Mouse (Mus musculus): Measurements from ENCODE around the gene Slc4a10. TPM values are rescaled to one million over a fixed set of nuclear protein-coding genes. Genes with fewer than 3 reads are reported as not detected.

Slc4a10 gene
- polyA plus RNA-seq, 1 experiment = not detected

- no peak overlapping the region for H3K27ac ChIP-seq (ENCODE audit: insufficient read depth, low read depth, low read length)
- TF ChIP-seq CTCF (IDR thresholded peaks at IDR 0.05; ENCODE audit: low read depth, low read length) = no peak
- TF ChIP-seq POLR2A (IDR thresholded peaks at IDR 0.05; ENCODE audit: borderline replicate concordance, low read depth, low read length) = no peak
- no peaks in the 10 kb centered on the region for H3K4me1 ChIP-seq (ENCODE audit: control insufficient read depth, insufficient read depth, low read length)
- no peak overlapping the region for H3K4me3 ChIP-seq (ENCODE audit: insufficient read depth, low read length)
Measured at GRCm38 (mm10) chr2:62339222-62339944, 293.1 kb downstream of the Slc4a10 start.

DNA sequence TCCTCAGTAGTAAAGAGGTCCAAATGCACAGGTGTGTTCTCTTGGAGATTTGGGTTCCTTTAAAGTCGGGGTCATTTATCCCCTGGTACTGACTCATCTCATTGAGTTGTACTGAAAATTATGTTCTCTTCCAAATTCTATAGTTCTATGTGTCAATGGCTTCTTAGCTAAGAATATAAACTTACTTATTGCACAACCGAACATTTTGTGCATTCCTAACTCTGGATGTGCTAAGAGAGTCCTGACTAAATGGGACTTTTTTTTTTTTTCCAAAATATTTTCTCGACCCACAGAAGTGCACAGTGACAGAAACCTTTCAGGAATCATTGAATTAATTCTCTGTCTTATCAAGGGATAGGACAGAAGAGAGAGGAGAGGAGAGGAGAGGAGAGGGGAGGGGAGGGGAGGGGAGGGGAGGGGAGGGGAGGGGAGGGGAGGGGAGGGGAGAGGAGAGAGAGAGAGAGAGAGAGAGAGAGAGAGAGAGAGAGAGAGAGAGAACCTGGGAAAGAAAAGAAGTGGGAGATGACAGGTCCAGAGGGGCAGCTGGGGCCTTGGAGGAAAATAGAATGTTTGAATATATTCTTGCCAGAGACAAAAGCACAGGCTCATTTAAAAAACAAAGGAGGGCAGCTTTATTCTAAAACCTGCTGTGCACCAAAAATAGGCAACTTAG, 294.9 kb downstream of the Slc4a10 start:
- H3K4me3 ChIP-seq (ENCODE audit: insufficient read depth, low read length) = no peak overlapping the region
- no peak overlapping the region for H3K27ac ChIP-seq (ENCODE audit: insufficient read depth, low read depth, low read length)
- TF ChIP-seq POLR2A (IDR thresholded peaks at IDR 0.05; ENCODE audit: borderline replicate concordance, low read depth, low read length) (no peak), CTCF (IDR thresholded peaks at IDR 0.05; ENCODE audit: low read depth, low read length) (no peak)
- no peaks in the 10 kb centered on the region for H3K4me1 ChIP-seq (ENCODE audit: control insufficient read depth, insufficient read depth, low read length)

DNA sequence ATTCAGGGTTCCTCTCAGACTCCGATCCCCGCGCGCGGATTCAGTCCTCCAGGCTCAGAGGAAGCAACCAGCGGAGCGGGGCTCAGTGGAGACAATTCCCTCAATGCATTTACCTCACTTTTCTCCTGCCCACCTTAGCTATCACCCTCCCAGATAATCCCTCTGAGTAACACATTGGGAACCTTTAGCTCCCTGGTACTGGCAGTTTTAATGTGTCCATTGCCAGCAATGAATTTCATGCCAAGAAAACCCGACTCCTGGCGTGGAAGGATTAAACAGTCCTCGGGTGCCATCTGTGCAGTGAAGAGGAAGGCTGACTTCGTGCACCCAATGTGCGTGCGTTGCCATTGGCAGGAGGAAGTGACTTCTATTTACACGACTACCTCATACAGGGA, 295.5 kb downstream of the Slc4a10 start:
- no peaks in the 10 kb centered on the region for H3K4me1 ChIP-seq (ENCODE audit: control insufficient read depth, insufficient read depth, low read length)
- no peak overlapping the region for H3K27ac ChIP-seq (ENCODE audit: insufficient read depth, low read depth, low read length)
- H3K4me3 ChIP-seq (ENCODE audit: insufficient read depth, low read length) = no peak overlapping the region
- no peak for TF ChIP-seq POLR2A (IDR thresholded peaks at IDR 0.05; ENCODE audit: borderline replicate concordance, low read depth, low read length)
- no peak for TF ChIP-seq CTCF (IDR thresholded peaks at IDR 0.05; ENCODE audit: low read depth, low read length)

- H3K27ac ChIP-seq (ENCODE audit: insufficient read depth, low read depth, low read length) = no peak overlapping the region
- no peak overlapping the region for H3K4me3 ChIP-seq (ENCODE audit: insufficient read depth, low read length)
- TF ChIP-seq CTCF (IDR thresholded peaks at IDR 0.05; ENCODE audit: low read depth, low read length) = no peak
- TF ChIP-seq POLR2A (IDR thresholded peaks at IDR 0.05; ENCODE audit: borderline replicate concordance, low read depth, low read length) = no peak
- no peaks in the 10 kb centered on the region for H3K4me1 ChIP-seq (ENCODE audit: control insufficient read depth, insufficient read depth, low read length)
Measured at GRCm38 (mm10) chr2:62344367-62344766, 298.1 kb downstream of the Slc4a10 start.

- Histone ChIP-seq H3K27ac (ENCODE audit: insufficient read depth, low read depth, low read length) (no peak overlapping the region), H3K4me1 (ENCODE audit: control insufficient read depth, insufficient read depth, low read length) (no peaks in the 10 kb centered on the region), H3K4me3 (ENCODE audit: insufficient read depth, low read length) (no peak overlapping the region)
- no peak for TF ChIP-seq CTCF (IDR thresholded peaks at IDR 0.05; ENCODE audit: low read depth, low read length)
- no peak for TF ChIP-seq POLR2A (IDR thresholded peaks at IDR 0.05; ENCODE audit: borderline replicate concordance, low read depth, low read length)
Measured at GRCm38 (mm10) chr2:62346771-62347170, 300.5 kb downstream of the Slc4a10 start.

GRCm38 (mm10) chr2:62347762-62348161, 301.5 kb downstream of the Slc4a10 start:
- Histone ChIP-seq H3K27ac (ENCODE audit: insufficient read depth, low read depth, low read length) (no peak overlapping the region), H3K4me3 (ENCODE audit: insufficient read depth, low read length) (no peak overlapping the region), H3K4me1 (ENCODE audit: control insufficient read depth, insufficient read depth, low read length) (no peaks in the 10 kb centered on the region)
- TF ChIP-seq POLR2A (IDR thresholded peaks at IDR 0.05; ENCODE audit: borderline replicate concordance, low read depth, low read length) = no peak
- TF ChIP-seq CTCF (IDR thresholded peaks at IDR 0.05; ENCODE audit: low read depth, low read length) = no peak

DNA sequence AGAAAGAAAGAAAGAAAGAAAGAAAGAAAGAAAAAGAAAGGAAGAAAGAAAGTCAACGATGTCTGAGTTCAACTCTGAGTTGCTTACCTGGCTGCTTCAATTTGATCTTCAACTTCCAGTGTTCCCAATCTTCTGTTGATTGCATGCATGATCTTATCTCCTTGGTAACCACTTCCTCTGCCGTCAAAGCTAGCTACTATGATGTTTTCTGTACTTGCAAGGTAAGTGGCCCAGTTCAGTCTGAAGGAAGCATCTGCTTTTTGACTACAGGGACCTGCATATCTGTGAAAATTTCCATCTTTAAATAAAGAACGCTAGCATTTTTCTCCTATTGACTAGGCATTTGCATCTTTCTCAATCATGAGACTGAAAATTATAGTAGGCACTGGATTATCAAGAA, 305.8 kb downstream of the Slc4a10 start:
- Histone ChIP-seq H3K4me3 (ENCODE audit: insufficient read depth, low read length) (no peak overlapping the region), H3K4me1 (ENCODE audit: control insufficient read depth, insufficient read depth, low read length) (no peaks in the 10 kb centered on the region)
- TF ChIP-seq CTCF (IDR thresholded peaks at IDR 0.05; ENCODE audit: low read depth, low read length) = no peak
- no peak for TF ChIP-seq POLR2A (IDR thresholded peaks at IDR 0.05; ENCODE audit: borderline replicate concordance, low read depth, low read length)

DNA sequence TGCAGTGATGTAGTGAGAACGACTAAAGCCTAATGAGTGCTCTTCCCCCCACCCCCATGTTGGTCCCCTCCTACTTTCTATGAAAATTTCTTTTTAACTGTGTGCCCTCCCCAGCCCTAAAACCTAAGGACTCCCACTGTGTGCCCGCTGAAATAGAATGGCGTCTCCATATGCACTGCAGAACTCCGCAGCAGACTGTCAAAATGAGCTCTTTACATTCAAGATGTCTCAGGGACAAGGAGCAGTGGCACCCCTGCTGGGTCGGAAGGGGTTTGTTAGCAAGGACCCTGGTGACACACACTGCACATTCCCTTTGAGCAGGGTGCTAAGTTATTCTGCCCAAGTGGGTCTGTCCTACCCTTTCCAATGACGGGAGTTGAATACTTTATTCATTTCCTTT, 309.5 kb downstream of the Slc4a10 start:
- no peak for TF ChIP-seq CTCF (IDR thresholded peaks at IDR 0.05; ENCODE audit: low read depth, low read length)
- no peak for TF ChIP-seq POLR2A (IDR thresholded peaks at IDR 0.05; ENCODE audit: borderline replicate concordance, low read depth, low read length)
- H3K4me3 ChIP-seq (ENCODE audit: insufficient read depth, low read length) = no peak overlapping the region
- no peak overlapping the region for H3K27ac ChIP-seq (ENCODE audit: insufficient read depth, low read depth, low read length)
- H3K4me1 ChIP-seq (ENCODE audit: control insufficient read depth, insufficient read depth, low read length) = no peaks in the 10 kb centered on the region

More for the DNA sequence above, 305.8 kb downstream of the Slc4a10 start:
- no peak overlapping the region for H3K27ac ChIP-seq (ENCODE audit: insufficient read depth, low read depth, low read length)

DNA sequence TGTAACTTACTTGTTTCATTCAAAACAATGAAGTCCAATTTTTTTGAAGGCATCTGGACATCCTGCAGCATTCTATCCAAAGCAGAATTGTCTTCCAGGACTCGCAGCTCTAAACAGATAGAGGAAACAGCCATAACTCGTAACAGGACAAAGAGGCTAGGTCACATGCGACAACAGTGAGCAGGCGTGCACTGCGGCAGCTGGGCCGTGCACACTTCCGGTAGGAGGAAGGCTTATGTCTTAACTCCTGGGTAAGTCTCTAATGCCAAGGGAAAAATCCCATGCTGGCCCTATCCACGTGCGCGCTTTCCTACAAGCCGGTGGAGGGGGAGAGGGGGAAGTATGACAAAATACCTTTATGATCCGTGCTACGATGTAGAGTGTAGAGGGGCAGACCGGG, 310.3 kb downstream of the Slc4a10 start:
- TF ChIP-seq POLR2A (IDR thresholded peaks at IDR 0.05; ENCODE audit: borderline replicate concordance, low read depth, low read length) = no peak
- TF ChIP-seq CTCF (IDR thresholded peaks at IDR 0.05; ENCODE audit: low read depth, low read length) = no peak
- H3K4me3 ChIP-seq (ENCODE audit: insufficient read depth, low read length) = no peak overlapping the region
- no peak overlapping the region for H3K27ac ChIP-seq (ENCODE audit: insufficient read depth, low read depth, low read length)
- H3K4me1 ChIP-seq (ENCODE audit: control insufficient read depth, insufficient read depth, low read length) = no peaks in the 10 kb centered on the region

GRCm38 (mm10) chr2:62357259-62357658, 311.0 kb downstream of the Slc4a10 start:
- Histone ChIP-seq H3K4me1 (ENCODE audit: control insufficient read depth, insufficient read depth, low read length) (no peaks in the 10 kb centered on the region), H3K4me3 (ENCODE audit: insufficient read depth, low read length) (no peak overlapping the region), H3K27ac (ENCODE audit: insufficient read depth, low read depth, low read length) (no peak overlapping the region)
- TF ChIP-seq POLR2A (IDR thresholded peaks at IDR 0.05; ENCODE audit: borderline replicate concordance, low read depth, low read length) (no peak), CTCF (IDR thresholded peaks at IDR 0.05; ENCODE audit: low read depth, low read length) (no peak)
